Mouse (Mus musculus) liver, adult 2 months (tissue): Measurements from ENCODE around the gene Uroc1.

Source experiments
- CTCF ChIP-seq: fragments of 200-500 bp; IDR thresholded peaks from 2 replicates; pipeline ENCODE4 v1.5.1; 2011; ENCODE audit warnings: low read depth, low read length, control low read depth
- POLR2A ChIP-seq: fragments of 200-500 bp; IDR thresholded peaks from 2 replicates; pipeline ENCODE4 v1.6.1; 2011; ENCODE audit warnings: low read length, control low read depth; ENCODE audit not compliant: insufficient read depth; ENCODE audit errors: extremely low read depth

GRCm38 (mm10) chr6:90317510-90318258 lies 15.4 kb upstream of the Uroc1 start:
- TF ChIP-seq CTCF: no peak
- no peak for TF ChIP-seq POLR2A
